Mouse (Mus musculus) G1E (cell line): ENCODE measurements around the gene Arhgef25. TPM values are rescaled to one million over a fixed set of nuclear protein-coding genes. Genes with fewer than 3 reads are reported as not detected.

ENCODE experiments used
- ATAC-seq: 2 replicates; pipeline ENCODE4 v1.8.0; 2016; ENCODE audit warnings: mild to moderate bottlenecking; ENCODE audit not compliant: insufficient number of reproducible peaks, poor library complexity, low FRiP score, severe bottlenecking; ENCODE audit errors: extremely low read depth
- DNase-seq: peaks from one replicate; pipeline ENCODE4 v3.0.0; 2012; ENCODE audit warnings: low spot score
- H3K27me3 ChIP-seq: 2 replicates; pipeline ENCODE4 v1.6.1; 2012; ENCODE audit warnings: mild to moderate bottlenecking, low read length, inconsistent platforms; ENCODE audit not compliant: insufficient read depth
- H3K36me3 ChIP-seq: replicated peaks from 2 replicates; pipeline ENCODE3; 2012; ENCODE audit warnings: mild to moderate bottlenecking, inconsistent platforms
- H3K4me1 ChIP-seq: 2 replicates; pipeline ENCODE4 v1.6.1; 2012; ENCODE audit warnings: low read depth, low read length, inconsistent platforms, mixed read lengths; ENCODE audit not compliant: insufficient read depth
- H3K4me3 ChIP-seq: 2 replicates; pipeline ENCODE4 v1.5.1; 2012; ENCODE audit warnings: low read depth, mild to moderate bottlenecking, inconsistent platforms, low read length, moderate library complexity, mixed read lengths
- H3K9me3 ChIP-seq: replicated peaks from 2 replicates; pipeline ENCODE4 v1.6.1; 2012; ENCODE audit warnings: inconsistent platforms
- CTCF ChIP-seq: IDR thresholded peaks from 2 replicates; pipeline ENCODE4 v1.5.1; 2012; ENCODE audit warnings: low read depth, low read length, inconsistent platforms, mixed read lengths
- GATA1 ChIP-seq: IDR thresholded peaks from 2 replicates; pipeline ENCODE4 v1.6.1; 2012; ENCODE audit warnings: borderline replicate concordance, low read length, inconsistent platforms, mixed read lengths
- GATA2 ChIP-seq: IDR thresholded peaks from 2 replicates; pipeline ENCODE4 v1.6.1; 2012; ENCODE audit warnings: low read depth, low read length, inconsistent platforms, borderline replicate concordance
- POLR2AphosphoS5 ChIP-seq: IDR thresholded peaks from 2 replicates; pipeline ENCODE4 v1.6.1; 2012; ENCODE audit warnings: low read depth, low read length, inconsistent platforms; ENCODE audit not compliant: insufficient replicate concordance
- TAL1 ChIP-seq: conservative IDR thresholded peaks from 2 replicates; pipeline ENCODE4 v1.6.1; 2012; ENCODE audit warnings: low read depth, low read length, inconsistent platforms, mixed read lengths
- polyA plus RNA-seq: library from polyadenylated mRNA; stranded (reverse); fragments of >175 nt; gene quantifications from 2 replicates; pipeline ENCODE4 v1.2.3, GENCODE M21; 2012
- total RNA-seq, 2 experiments: library from RNA; stranded (forward) in 1 of 2; stranded (reverse) in 1 of 2; fragments of 200-1000 nt in 1 of 2; fragments of >200 nt in 1 of 2; fragmentation: Nextera tagmentation in 1 of 2; gene quantifications; 2 replicates each; pipeline ENCODE4 v1.2.3; 2014 to 2017

Gene Arhgef25
- total and polyA plus RNA-seq, 3 experiments, result 51.4 to 98.4 (median 70.1) TPM

DNA sequence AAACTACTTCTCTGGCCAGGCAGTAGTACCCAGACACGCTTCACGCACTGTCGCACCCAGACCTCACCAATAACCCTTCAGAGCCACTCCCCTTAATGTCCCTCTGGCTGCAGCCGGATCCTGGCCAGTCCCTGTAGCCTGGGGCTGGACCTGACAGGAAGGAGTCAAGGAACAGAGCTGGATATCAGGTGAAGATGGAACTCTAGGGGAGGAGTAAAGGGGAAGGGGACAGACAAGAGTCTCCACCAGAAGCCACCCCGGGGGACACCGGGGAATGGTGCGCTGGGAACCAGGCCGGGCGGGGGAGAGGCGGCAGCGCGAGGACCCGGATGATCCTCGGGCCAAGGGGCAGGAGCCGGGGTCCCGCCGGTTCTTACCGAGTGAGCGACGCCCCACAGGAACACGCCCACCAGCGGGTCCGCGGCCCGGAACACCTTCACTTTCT, 21.1 kb upstream of the Arhgef25 start:
- Histone ChIP-seq H3K4me3 (peak overlapping the region; percentile 92), H3K4me1 (peaks cover 76% of the 10 kb centered on the region), H3K9me3 (no peaks in the 10 kb centered on the region), H3K36me3 (peaks cover 46% of the 10 kb centered on the region), H3K27me3 (no peaks in the 10 kb centered on the region)
- ATAC-seq, result peak; percentile 36; the same call in 1 of the 2 replicates
- TF ChIP-seq GATA1, result no peak
- no peak for TF ChIP-seq TAL1
- TF ChIP-seq POLR2AphosphoS5, result no peak
- TF ChIP-seq GATA2, result no peak
- no peak for TF ChIP-seq CTCF
- DNase-seq, result no peak

- H3K9me3 ChIP-seq, result no peaks in the 10 kb centered on the region
- peaks cover 56% of the 10 kb centered on the region for H3K36me3 ChIP-seq
- no peak for ATAC-seq
- no peaks in the 10 kb centered on the region for H3K27me3 ChIP-seq
- DNase-seq, result no peak
- TF ChIP-seq TAL1 (no peak), GATA1 (no peak), POLR2AphosphoS5 (no peak), GATA2 (no peak), CTCF (no peak)
- H3K4me1 ChIP-seq, result peaks cover 78% of the 10 kb centered on the region
- H3K4me3 ChIP-seq, result peak overlapping the region; percentile 92
These were observed 20.2 kb upstream of the Arhgef25 start for GRCm38 (mm10) chr10:127209928-127210570.

DNA sequence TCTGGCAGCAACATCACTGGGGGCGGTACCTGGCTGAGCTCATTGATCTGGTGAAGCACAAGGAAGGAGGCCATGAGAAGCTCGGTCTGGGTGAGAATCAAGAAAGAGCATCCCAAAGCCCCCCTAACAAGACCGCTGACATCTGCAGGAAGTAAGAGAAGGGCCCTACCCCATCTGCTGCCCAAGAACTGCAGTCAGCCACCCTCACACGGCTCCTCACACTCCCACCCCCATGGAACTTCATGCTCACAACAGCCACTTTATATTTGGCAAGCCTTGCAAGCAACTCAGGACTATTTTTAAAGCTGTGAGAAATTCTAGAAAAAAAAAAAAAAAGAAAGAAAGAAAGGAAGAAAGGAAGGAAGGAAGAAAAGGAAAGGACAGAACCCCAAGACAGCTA, 19.0 kb upstream of the Arhgef25 start:
- TF ChIP-seq GATA1 (no peak), POLR2AphosphoS5 (no peak), CTCF (no peak), GATA2 (no peak), TAL1 (no peak)
- peaks cover 79% of the 10 kb centered on the region for H3K4me1 ChIP-seq
- ATAC-seq, result no peak
- H3K36me3 ChIP-seq, result peaks cover 67% of the 10 kb centered on the region
- no peaks in the 10 kb centered on the region for H3K27me3 ChIP-seq
- H3K4me3 ChIP-seq, result peak overlapping the region; percentile 92
- DNase-seq, result no peak
- H3K9me3 ChIP-seq, result no peaks in the 10 kb centered on the region

GRCm38 (mm10) chr10:127205373-127205772, 15.5 kb upstream of the Arhgef25 start:
- peak overlapping the region; percentile 44; the same call in 1 of the 2 replicates for H3K4me3 ChIP-seq
- H3K4me1 ChIP-seq, result peaks cover 90% of the 10 kb centered on the region
- H3K36me3 ChIP-seq, result peaks cover 98% of the 10 kb centered on the region

GRCm38 (mm10) chr10:127204589-127204988, 14.7 kb upstream of the Arhgef25 start:
- Histone ChIP-seq H3K27me3 (no peaks in the 10 kb centered on the region), H3K9me3 (no peaks in the 10 kb centered on the region), H3K36me3 (peaks cover 98% of the 10 kb centered on the region), H3K4me1 (peaks cover 90% of the 10 kb centered on the region), H3K4me3 (peak overlapping the region; percentile 44; the same call in 1 of the 2 replicates)
- ATAC-seq (0 out of 2 replicates have a peak, but pooled peaks have one; percentile 3), DNase-seq (no peak)
- TF ChIP-seq GATA1 (no peak), POLR2AphosphoS5 (no peak)

More at GRCm38 (mm10) chr10:127205373-127205772, 15.5 kb upstream of the Arhgef25 start:
- no peaks in the 10 kb centered on the region for H3K27me3 ChIP-seq
- H3K9me3 ChIP-seq, result no peaks in the 10 kb centered on the region
- no peak for TF ChIP-seq GATA1
- no peak for TF ChIP-seq CTCF
- no peak for TF ChIP-seq POLR2AphosphoS5
- peak; percentile 90 for TF ChIP-seq TAL1
- ATAC-seq, result peak; percentile 95
- DNase-seq, result peak; percentile 80

DNA sequence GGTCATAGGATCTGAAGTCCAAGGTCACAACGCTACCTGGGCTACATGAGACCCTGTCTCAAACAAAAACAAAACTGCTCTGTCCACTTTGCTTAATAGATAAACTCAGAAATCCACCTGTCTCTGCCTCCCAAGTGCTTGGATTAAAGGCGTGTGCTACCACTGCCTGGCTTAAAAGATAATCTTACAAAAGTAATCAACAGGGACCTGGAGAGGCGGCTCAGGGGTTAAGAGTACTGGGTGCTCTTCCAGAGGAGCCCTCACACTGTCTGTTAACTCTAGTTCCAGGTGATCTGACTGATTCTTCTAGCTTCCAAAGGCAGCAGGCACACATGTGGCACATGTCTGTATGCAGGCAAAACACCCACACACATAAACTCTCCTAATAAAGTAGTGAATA, 13.2 kb upstream of the Arhgef25 start:
- Histone ChIP-seq H3K27me3 (no peaks in the 10 kb centered on the region), H3K4me1 (peaks cover 91% of the 10 kb centered on the region), H3K36me3 (peaks cover 98% of the 10 kb centered on the region), H3K9me3 (no peaks in the 10 kb centered on the region), H3K4me3 (no peak overlapping the region; the same call in 1 of the 2 replicates)
- no peak for ATAC-seq
- TF ChIP-seq GATA2 (no peak), CTCF (no peak), POLR2AphosphoS5 (no peak), TAL1 (peak; percentile 48; the same call in 1 of the 2 replicates), GATA1 (no peak)
- DNase-seq, result no peak
